Mouse (Mus musculus) right cerebral cortex, postnatal 25 days (tissue): ENCODE measurements around the gene Msl1.

Experiments
- DNase-seq: peaks from one replicate; pipeline ENCODE4 v3.0.0; 2022

Gene Msl1

DNA sequence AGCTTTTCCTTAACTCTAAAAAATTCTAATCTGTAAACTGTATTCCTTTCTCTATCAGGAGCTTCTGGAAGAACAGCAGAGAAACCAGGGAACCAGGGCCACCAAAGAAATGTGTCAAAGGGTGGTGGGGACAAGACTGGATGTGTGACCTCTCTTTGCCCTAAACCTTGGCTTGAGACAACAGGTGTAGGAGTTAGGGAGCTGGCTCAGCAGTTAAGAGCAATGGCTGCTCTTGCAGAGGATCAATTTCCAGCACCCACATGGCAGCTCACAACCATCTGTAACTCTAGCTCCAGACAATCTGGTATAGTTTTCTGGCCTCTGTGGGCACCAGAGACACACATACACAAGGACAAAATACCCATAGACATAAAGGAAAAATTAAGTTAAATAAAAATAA lies 17.4 kb upstream of the Msl1 start:
- no peak for DNase-seq

DNA sequence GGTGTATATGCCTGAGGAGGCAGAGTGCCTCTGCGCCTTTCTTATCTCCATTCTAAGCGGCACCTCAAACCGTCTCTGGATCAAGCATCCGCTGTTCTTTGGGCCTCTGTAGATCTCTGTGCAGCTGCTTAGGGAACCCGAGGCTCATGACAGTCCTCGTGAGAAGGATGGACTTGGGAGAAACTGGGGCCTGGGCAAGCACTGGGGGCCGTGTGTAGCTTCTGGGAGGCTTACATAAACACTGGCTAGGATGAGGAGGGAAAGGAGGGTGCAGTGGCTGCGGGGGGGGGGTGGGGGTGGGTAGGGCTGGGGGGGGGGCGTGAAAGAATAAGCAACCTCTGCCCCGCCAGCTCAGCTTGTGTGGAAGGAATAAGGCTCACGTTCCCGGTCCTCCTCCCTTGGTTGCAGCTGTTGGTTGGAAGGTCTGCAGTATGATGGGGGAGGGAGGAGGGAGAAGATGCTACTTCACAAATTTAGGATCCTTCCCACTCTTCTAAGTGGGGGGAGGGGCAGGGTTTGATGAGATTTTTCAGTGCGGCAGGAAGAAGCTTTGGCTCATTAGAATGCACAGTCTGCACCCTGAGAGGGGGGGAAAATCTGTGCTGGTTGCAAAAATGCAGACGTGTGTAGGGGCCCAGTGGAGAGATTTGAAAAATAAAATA lies 13.3 kb upstream of the Msl1 start:
- peak; percentile 80 for DNase-seq

DNA sequence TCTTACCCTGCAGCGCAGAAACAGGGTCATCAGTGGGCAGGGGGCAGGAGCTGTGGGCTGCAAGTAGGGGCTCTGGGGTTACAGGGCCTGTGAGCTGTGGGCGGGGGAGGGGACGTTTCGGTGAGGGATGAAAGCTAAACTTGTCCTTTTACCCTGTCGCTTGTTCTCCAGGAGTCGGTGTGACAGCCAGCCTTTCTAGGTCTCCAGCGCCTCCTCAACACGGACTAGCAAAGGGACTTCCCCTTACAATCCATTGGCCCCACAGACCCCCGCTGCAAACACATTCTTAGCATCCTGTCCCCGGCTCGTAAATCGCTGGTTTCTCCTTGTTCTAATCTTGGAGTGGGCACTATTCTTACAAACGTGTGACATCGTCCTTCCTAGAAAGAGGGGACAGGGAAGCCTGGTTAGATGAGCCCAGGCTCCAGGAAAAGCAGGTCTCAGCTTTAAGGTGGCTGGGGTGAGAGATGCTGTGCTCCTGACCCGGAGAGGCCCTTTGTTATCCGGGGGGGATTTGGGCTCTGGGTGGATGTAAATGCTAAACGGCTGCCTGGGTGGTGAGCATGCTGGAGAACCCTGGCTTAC lies 12.6 kb upstream of the Msl1 start:
- no peak for DNase-seq

DNA sequence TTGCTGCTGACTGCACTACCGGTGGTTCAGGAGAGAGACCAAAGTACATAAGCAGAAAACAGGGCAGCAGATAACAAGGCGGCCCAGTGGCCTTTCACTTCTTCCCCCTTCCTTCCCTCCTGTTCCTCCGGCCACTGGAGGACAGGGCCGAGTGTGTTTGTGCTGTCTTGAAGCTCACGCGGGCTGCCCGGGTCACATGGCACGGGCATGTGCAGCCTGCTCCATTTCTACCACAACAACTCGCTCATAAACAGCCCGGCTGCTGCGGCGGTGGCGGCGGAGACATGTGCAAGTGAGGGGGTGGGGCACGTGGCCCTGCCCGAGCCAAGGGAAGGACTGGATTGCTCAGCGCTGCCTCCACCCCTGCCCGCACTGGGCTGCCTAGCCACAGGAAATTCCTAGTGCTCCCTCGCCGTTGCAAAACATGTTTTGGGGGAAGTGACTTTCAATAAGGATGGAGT lies 12.1 kb upstream of the Msl1 start:
- peak; percentile 99 for DNase-seq

DNA sequence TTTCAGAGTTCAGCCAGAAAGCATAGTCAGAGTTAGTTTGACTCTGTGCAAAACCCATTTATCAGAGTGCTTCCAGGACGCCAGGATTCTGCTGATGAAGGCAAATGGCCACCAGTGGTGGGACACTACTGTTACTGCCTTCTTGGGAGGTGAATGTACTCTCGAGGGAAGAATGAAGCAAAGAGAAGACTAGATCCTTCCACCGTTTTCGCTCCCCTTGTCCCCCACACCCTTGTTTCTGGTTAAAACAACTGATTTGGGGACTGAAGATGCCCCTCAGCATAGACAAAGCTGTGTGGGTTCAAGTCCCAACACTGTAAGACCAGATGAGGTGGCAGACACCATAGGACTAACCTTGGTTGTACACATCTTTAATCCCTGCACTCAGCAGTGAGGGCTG lies 11.2 kb upstream of the Msl1 start:
- no peak for DNase-seq

DNA sequence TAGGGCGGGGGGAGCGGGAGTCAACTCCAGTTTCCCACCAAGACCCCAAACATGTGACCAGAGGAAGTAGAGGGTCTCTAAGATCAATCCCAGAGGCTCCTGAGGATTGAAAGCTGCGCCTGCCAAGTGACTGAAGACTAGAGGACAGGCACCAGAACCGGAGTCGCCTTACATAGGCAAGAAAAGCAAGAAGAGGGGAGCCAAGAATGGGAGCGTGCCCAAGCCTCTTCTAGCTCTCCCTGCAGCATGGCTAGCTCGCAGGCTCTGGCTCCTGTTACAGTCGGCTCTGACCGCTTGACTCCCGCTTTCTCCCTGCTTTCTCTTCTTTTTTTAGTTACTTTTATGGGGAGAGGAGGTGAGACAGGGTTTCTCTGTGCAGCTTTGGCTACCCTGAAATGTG lies 10.1 kb upstream of the Msl1 start:
- DNase-seq = no peak

DNA sequence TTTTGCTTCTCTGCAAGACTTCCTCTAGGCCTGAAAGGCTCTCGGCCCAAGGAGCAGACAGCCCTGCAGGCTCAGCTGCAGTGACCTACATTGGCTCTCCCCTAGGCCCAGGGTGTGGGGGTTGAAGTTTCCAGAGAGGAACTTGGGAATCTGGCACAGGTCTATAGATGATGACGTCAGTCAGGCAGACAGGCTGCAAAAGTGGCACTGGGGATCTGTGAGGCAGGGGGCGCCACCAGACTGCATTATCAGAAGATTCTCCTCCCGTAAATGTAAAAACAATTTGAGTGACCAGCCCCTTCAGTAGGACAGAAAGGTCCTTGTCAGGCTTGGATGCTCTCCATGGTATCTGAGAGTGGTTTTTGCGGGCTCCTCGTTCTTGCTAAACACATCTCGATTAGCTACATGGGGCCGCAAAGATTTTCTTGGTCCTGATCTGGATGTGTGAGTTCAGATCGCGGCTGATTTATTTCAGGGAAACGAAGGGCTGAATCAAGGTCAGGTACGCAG lies 9.5 kb upstream of the Msl1 start:
- peak; percentile 78 for DNase-seq

DNA sequence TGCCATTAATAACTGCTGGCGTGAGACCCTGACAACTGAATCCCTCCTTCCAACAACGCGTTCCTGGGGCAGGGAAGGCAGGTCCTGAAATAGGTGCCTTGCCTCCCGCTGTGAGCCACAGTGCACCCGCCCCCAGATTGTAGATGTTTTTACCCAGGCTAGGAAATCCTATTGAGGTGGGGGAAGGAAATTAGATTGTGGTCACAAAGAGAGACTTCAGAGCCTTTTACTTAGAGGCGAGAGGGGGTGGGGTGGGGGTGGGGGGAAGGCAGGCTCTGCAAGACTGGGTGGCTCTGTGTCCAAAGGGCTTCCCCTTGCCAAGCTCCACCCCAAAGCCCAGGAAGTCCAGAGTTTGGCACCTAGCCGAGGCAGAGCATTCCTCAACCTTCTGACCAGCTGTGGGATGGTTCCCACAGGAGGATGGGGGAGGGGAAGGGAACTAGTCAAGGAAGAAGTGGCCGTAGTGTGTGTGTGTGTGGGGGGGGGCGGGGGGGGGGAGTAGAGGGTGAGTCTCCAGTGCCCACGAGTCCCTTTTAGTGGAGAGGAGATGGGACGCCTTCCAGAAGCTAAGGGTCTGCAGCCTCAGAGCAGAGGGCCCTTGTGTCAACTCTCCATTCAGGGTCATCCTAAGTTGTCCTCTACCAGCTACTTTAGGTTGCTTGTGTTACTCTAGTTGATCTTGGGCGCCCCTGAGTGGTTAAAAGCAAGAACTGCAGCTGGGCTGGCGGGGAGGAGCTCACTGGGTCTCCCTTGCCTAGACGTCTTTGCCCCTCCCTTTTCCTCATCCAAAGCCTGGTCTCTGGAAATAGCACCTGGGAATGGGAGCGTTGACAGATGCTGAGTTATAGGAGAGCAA lies 8.7 kb upstream of the Msl1 start:
- peak; percentile 92 for DNase-seq

DNA sequence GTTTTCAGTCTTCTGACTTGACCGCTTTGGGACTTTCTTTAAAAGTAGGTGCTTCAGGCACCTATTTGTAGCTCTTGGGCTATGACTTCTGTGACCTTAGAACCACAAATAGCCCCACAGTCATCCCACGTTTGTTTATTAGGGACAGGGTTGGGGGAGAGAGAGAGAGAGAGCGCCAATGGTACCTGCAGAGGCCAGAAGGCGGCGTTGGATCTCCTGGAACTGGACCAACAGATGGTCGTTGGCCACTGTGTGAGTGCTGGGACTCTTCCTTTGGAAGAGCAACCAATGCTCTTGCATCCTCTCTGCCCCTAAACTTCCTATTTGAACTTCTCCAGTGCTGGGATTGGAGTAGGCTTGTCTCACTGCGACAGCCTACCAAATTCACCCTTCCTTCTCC lies 8.1 kb upstream of the Msl1 start:
- DNase-seq = no peak

DNA sequence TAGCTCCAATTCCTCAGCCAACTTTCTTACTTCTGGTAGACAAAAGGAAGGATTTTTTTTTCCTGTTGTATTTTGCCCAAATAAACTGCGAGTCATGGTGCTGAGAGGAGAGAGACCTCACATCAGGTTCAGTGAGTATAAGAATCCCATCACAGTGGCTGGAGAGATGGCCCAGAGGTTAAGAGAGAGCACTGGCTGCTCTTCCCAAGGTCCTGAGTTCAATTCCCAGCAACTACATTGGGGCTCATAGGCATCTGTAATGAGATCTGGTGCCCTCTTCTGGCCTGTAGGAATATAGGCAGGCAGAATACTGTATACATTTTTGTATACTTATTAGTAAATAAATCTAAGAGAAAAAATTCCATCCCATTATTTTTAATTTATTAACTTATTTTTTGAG lies 7.6 kb upstream of the Msl1 start:
- no peak for DNase-seq

DNA sequence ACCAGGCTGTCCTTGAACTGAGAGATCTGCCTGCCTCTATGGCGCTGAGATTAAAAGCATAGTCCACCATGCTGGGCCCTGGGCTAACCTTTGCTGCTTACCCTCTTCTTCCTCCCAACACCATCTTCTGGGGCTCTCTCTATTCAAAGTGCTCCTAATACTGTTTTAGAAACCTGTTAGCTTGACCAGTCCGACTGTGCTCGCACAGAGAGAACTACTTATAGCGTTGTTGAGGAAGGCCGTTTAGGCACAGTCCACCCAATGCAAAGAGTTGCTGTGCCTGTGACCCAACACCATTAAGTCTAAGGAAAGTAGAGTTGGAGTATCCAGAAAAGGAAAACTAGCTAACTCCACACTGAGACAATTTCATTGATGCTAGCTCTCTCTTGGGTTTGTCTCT lies 7.2 kb upstream of the Msl1 start:
- no peak for DNase-seq

DNA sequence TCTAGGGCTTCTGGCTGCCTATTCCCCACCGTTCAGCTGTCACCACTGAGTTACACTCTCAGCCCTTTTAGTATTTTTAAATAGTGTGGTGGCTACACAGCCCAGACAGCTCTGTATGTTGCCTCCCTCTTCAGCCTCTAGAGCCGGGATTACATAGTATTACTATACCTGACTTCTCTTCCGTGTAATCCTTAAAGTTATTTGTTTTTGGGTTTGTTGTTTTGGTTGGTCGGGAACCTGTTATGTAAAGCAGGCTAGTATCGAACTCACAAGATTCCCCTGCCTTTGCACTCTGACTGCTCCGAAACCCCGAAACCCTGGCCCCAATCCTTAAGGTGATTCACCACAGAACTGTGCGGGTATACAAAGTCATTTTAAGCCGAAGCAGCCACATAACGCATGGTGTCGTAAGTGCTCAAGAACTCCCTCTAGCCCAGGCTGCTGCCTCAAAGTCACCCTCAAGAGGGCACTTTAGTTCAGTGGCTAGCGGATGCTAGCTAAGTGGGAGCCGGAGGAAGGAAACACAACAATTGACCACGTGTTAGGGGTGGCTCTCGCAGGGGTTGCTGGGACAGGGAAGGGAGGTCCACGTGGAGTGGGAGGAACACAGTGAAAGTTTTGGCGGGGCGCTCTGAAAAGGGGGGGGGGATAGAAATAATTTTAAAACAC lies 6.6 kb upstream of the Msl1 start:
- peak; percentile 84 for DNase-seq

DNA sequence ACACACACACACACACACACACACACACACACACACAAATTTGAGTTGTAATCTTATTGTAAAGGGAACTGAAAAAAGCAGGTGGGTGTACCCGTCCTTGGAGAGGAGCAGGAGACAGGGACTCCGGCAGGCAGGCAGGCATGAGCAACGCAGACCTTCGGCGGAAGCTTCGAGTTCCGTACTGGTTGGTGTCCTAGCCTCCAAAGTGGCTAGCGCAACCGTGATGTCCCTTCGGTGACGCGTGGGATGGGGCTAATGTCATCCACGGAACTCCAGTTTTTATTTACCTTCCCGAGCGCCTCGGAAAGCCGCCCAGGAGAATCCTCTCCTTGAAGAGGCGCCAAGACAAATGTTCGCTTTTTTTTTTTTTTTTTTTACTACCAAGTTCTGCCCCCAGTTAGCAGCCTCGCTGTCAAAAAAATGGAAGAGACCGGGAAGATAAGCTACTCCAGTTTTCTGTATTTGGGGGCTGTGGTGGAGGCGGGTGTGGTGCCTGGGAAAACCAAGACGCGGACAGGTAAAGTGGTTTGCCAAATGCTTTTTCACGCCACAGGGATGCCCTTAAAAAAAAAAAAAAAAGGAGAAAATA lies 6.0 kb upstream of the Msl1 start:
- no peak for DNase-seq

DNA sequence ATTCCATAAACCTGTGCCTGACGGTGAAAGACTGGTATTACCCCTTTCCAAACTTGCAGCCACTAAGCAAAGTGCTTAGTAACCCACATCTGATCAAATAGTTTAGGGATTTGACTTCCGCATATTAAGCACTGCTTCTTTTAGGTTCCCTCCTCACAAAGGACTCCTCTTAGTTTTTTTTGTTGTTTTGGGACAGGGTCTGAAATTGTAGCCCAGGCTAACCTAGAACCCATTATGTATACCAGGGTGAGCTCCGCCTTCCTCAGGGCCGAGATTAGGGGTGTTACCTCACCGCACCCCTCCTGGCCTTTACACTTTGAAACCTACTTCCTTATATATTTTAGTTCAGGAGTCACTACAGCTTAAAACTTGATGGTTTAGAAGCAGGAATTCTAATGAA lies 5.5 kb upstream of the Msl1 start:
- no peak for DNase-seq

DNA sequence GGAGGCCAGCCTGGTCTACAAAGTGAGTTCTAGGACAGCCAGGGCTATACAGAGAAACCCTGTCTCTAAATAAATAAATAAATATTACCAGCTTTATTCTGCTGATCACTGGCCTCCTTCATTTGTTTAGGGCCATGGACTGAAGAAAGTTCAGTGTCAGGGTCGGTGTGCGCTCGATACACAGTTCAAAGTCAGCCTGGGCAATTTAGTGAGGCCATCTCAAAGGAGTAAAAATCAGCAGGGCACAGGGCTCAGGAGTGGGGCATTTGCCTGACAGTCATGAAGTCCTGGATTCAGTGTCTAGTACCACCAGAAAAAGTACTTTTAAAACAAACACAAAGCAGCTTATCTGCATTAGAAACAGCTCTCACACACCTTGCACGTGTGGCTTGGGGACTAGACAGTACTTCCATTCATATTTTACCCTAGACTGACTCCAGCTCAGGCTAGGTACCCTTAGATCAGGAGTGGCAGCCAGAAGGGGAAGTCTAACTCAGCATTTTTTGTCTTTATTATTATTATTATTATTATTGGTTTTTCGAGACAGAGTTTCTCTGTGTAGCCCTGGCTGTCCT lies 4.6 kb upstream of the Msl1 start:
- no peak for DNase-seq

DNA sequence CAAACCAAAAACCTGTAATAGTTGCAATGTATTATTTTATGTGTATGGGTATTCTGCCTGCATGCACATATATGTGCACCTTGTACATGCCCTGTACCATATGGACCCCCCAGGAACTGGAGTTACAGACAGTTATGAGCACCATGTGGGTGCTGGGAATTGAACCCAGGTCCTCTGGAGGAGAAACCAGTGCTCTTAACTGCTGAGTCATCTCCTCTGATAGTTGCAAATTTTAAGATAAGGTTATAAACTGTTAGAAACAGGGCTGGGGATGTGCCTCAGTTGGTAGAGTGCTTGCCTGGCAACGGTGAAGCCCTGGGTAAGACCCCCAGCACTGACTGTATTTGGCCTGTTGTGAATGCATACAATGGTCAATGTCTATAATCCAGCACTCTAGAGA lies 3.9 kb upstream of the Msl1 start:
- no peak for DNase-seq

DNA sequence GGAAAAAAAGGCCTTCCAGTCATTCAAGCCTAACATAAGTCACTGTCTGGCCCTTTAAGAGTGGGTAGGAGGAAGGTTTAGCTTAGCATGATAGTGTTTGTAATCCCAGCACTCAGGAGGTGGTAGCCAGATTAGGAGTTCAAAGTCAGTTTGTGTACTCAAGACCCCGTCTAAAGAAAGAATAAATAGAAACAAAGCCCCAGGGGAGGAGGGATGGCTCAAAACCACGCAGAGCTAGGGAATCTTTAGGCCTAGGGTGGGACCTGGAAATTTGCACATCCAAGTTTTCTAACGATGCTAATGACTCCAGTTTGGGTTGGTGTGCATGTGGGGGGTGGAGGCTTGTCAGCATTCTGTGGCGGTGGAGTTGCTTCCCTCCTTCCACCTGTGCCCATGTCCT lies 3.2 kb upstream of the Msl1 start:
- no peak for DNase-seq

DNA sequence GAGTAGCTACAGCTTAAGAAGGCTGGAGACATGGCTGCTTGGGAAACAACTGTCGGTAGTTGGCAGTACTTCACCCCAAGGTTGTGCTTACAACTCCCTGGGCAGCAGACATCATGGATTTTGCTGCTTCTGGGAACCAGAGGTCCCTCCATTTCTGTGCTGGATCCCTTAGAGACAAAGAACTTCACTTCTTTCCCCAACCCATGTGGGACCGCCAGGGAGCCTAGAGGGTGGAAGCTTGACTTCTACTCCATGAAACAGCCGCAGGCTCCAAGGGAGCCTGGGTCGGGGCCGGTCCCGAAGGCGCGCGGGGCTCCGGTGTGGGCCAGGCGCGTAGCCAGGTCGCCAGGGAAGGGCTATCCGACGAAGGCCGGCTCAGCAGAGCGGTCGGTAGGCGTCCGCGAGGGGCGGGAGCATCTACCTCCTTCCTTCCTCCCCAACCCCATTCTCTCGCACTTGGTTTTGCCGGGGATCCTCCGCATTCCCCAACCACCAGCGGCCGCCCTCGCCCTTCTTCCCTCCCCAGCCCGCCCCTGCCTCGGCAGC lies 774 bp upstream of the Msl1 start:
- peak; percentile 86 for DNase-seq

DNA sequence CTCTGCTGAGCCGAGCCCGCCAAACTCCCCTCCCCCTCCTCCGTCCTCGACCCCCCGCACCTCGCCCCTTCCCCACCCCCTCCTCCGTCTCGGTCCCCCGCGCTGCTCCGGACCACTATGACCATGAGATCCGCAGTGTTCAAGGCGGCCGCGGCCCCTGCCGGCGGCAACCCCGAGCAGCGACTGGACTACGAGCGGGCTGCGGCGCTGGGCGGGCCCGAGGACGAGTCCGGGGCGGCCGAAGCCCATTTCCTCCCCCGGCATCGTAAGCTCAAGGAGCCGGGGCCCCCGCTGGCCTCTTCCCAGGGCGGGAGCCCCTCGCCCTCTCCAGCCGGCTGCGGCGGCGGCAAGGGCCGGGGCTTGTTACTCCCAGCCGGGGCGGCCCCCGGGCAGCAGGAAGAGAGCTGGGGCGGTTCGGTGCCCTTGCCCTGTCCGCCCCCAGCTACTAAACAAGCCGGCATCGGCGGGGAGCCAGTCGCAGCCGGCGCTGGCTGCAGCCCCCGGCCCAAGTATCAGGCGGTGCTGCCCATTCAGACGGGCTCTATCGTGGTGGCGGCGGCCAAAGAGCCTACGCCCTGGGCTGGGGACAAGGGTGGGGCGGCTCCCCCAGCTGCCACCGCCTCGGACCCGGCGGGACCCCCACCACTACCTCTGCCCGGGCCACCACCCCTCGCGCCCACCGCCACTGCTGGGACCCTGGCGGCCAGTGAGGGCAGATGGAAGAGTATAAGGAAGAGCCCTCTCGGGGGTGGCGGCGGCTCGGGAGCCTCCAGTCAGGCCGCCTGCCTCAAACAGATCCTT lies 598 bp downstream of the Msl1 start:
- no peak for DNase-seq

DNA sequence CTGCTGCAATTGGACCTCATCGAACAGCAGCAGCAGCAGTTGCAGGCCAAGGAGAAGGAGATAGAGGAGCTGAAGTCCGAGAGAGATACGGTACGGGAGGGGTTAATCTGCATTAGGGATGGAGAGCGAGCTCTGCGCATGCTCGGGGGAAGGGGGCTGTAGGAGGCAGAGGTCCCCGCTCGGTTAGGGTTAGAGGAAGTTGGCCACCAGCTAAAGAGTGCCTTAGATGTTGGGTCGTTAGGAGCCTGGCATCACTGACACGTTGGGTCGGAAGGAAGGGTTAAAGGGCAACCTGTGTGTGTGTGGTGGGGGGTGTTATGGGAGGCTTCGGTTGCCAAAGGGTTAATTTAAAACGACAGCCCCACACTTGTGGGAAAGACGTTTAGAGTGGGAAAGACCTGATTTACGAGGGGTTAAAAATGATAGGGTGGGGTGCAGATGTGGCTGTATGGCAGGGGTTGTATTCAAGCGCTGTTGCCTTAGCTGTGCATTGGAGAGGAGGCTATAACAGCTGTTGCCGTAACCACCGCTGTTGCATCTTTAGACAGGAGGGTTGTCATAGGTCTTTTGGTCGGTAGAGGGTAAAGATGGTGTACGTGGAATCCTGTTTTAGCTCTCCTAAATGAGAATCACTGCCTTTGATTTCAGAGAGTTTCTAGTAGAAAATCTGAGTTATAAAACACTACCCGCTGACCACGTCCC lies 1.4 kb downstream of the Msl1 start:
- peak; percentile 76 for DNase-seq

DNA sequence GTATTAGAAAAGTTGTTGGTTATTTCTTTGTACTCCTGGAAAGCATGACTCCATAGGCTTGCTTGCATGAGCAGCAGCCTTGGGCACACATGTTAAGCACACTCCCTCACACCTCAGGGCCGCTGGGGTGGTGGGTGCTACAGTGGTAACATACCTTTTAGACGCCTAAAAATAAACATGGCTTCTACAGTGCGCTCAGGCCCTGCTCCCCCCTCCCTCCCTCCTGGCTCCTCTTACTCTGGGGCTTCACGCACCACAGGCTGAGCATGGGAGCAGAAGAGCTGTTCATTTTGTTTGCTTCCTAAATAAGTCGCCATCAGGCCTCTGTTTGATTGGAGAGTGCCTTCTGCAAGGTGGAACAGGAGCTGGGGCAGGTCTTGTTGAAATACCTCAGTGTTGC lies 2.0 kb downstream of the Msl1 start:
- no peak for DNase-seq
